Mouse (Mus musculus): ENCODE measurements around the gene Gba. TPM values are rescaled to one million over a fixed set of nuclear protein-coding genes. Genes with fewer than 3 reads are reported as not detected.

The Gba gene
- polyA plus RNA-seq, 1 experiment from 2014 or later, result 47.8 TPM

GRCm38 (mm10) chr3:89163643-89164245, 39.0 kb upstream of the Gba start:
- Histone ChIP-seq H3K27me3 (ENCODE audit: control insufficient read depth, insufficient read depth, low read length) (no peaks in the 10 kb centered on the region), H3K4me1 (ENCODE audit: control insufficient read depth, insufficient read depth, low read length) (peaks cover 17% of the 10 kb centered on the region), H3K9me3 (ENCODE audit: control insufficient read depth, low read length) (no peaks in the 10 kb centered on the region), H3K27ac (replicated peaks; ENCODE audit: low read depth, low read length) (peak overlapping the region; percentile 92; the same call in 1 of the 2 replicates), H3K36me3 (ENCODE audit: control insufficient read depth, insufficient read depth, low read length) (peaks cover 23% of the 10 kb centered on the region), H3K4me3 (replicated peaks; ENCODE audit: low read depth, low read length) (peak overlapping the region; percentile 82), H3K4me2 (ENCODE audit: low read length) (peak overlapping the region; percentile 82), H3K9ac (replicated peaks; ENCODE audit: low read length) (peak overlapping the region; percentile 92; the same call in 1 of the 2 replicates)
- ATAC-seq (ENCODE audit: low FRiP score, low TSS enrichment) (no peak), DNase-seq (no peak)
- 77% methylated on average over 5 of the region's 5 CpGs for WGBS

GRCm38 (mm10) chr3:89164506-89165267, 38.0 kb upstream of the Gba start, which contains the start of gene Clk2:
TSS of gene Clk2 (plus strand) at chr3:89164795.
- Histone ChIP-seq H3K4me2 (ENCODE audit: low read length) (peak within 1 kb of the TSS; percentile 82), H3K27ac (replicated peaks; ENCODE audit: low read depth, low read length) (peak within 1 kb of the TSS; percentile 92), H3K4me3 (replicated peaks; ENCODE audit: low read depth, low read length) (peak within 1 kb of the TSS; percentile 82), H3K9ac (replicated peaks; ENCODE audit: low read length) (peak within 1 kb of the TSS; percentile 92), H3K36me3 (ENCODE audit: control insufficient read depth, insufficient read depth, low read length) (peaks cover 33% of the 10 kb centered on the region), H3K9me3 (ENCODE audit: control insufficient read depth, low read length) (no peaks in the 10 kb centered on the region), H3K27me3 (ENCODE audit: control insufficient read depth, insufficient read depth, low read length) (no peaks in the 10 kb centered on the region), H3K4me1 (ENCODE audit: control insufficient read depth, insufficient read depth, low read length) (peaks cover 12% of the 10 kb centered on the region)
- under 1% methylated on average over 77 of the region's 79 CpGs for WGBS
- ATAC-seq (ENCODE audit: low FRiP score, low TSS enrichment) (peak; percentile 93), DNase-seq (peak; percentile 97)

GRCm38 (mm10) chr3:89165268-89165870, 37.4 kb upstream of the Gba start:
- DNase-seq (no peak), ATAC-seq (ENCODE audit: low FRiP score, low TSS enrichment) (no peak)
- WGBS, result 23% methylated on average over 12 of the region's 12 CpGs
- peak overlapping the region; percentile 92 for H3K27ac ChIP-seq (replicated peaks; ENCODE audit: low read depth, low read length)
- no peaks in the 10 kb centered on the region for H3K9me3 ChIP-seq (ENCODE audit: control insufficient read depth, low read length)
- H3K9ac ChIP-seq (replicated peaks; ENCODE audit: low read length), result peak overlapping the region; percentile 92
- peaks cover 40% of the 10 kb centered on the region for H3K36me3 ChIP-seq (ENCODE audit: control insufficient read depth, insufficient read depth, low read length)
- H3K27me3 ChIP-seq (ENCODE audit: control insufficient read depth, insufficient read depth, low read length), result no peaks in the 10 kb centered on the region
- H3K4me1 ChIP-seq (ENCODE audit: control insufficient read depth, insufficient read depth, low read length), result peaks cover 12% of the 10 kb centered on the region
- peak overlapping the region; percentile 82 for H3K4me3 ChIP-seq (replicated peaks; ENCODE audit: low read depth, low read length)
- peak overlapping the region; percentile 82 for H3K4me2 ChIP-seq (ENCODE audit: low read length)

- Histone ChIP-seq H3K4me1 (ENCODE audit: control insufficient read depth, insufficient read depth, low read length) (peaks cover 12% of the 10 kb centered on the region), H3K4me2 (ENCODE audit: low read length) (no peak overlapping the region), H3K4me3 (replicated peaks; ENCODE audit: low read depth, low read length) (no peak overlapping the region), H3K27me3 (ENCODE audit: control insufficient read depth, insufficient read depth, low read length) (no peaks in the 10 kb centered on the region), H3K9ac (replicated peaks; ENCODE audit: low read length) (no peak overlapping the region), H3K27ac (replicated peaks; ENCODE audit: low read depth, low read length) (no peak overlapping the region), H3K9me3 (ENCODE audit: control insufficient read depth, low read length) (no peaks in the 10 kb centered on the region), H3K36me3 (ENCODE audit: control insufficient read depth, insufficient read depth, low read length) (peaks cover 52% of the 10 kb centered on the region)
- WGBS, result 96% methylated on average over 19 of the region's 19 CpGs
- ATAC-seq (ENCODE audit: low FRiP score, low TSS enrichment) (no peak), DNase-seq (no peak)
Measured at GRCm38 (mm10) chr3:89166945-89167344, 35.8 kb upstream of the Gba start.

GRCm38 (mm10) chr3:89174844-89175243, 27.9 kb upstream of the Gba start:
- no peak overlapping the region for H3K9ac ChIP-seq (replicated peaks; ENCODE audit: low read length)
- H3K9me3 ChIP-seq (ENCODE audit: control insufficient read depth, low read length), result no peaks in the 10 kb centered on the region
- peaks cover 10% of the 10 kb centered on the region for H3K4me1 ChIP-seq (ENCODE audit: control insufficient read depth, insufficient read depth, low read length)
- ATAC-seq (ENCODE audit: low FRiP score, low TSS enrichment), result no peak
- no peak for DNase-seq
- no peak overlapping the region for H3K27ac ChIP-seq (replicated peaks; ENCODE audit: low read depth, low read length)
- peaks cover 75% of the 10 kb centered on the region for H3K36me3 ChIP-seq (ENCODE audit: control insufficient read depth, insufficient read depth, low read length)
- H3K4me3 ChIP-seq (replicated peaks; ENCODE audit: low read depth, low read length), result no peak overlapping the region
- WGBS, result 93% methylated on average over 11 of the region's 11 CpGs
- H3K27me3 ChIP-seq (ENCODE audit: control insufficient read depth, insufficient read depth, low read length), result no peaks in the 10 kb centered on the region
- H3K4me2 ChIP-seq (ENCODE audit: low read length), result no peak overlapping the region

- ATAC-seq (ENCODE audit: low FRiP score, low TSS enrichment) (no peak), DNase-seq (no peak)
- H3K27ac ChIP-seq (replicated peaks; ENCODE audit: low read depth, low read length), result no peak overlapping the region
- no peak overlapping the region for H3K4me2 ChIP-seq (ENCODE audit: low read length)
- H3K4me1 ChIP-seq (ENCODE audit: control insufficient read depth, insufficient read depth, low read length), result peaks cover 10% of the 10 kb centered on the region
- 95% methylated on average over 10 of the region's 10 CpGs for WGBS
- no peaks in the 10 kb centered on the region for H3K27me3 ChIP-seq (ENCODE audit: control insufficient read depth, insufficient read depth, low read length)
- no peak overlapping the region for H3K9ac ChIP-seq (replicated peaks; ENCODE audit: low read length)
- H3K4me3 ChIP-seq (replicated peaks; ENCODE audit: low read depth, low read length), result no peak overlapping the region
- peaks cover 75% of the 10 kb centered on the region for H3K36me3 ChIP-seq (ENCODE audit: control insufficient read depth, insufficient read depth, low read length)
- H3K9me3 ChIP-seq (ENCODE audit: control insufficient read depth, low read length), result no peaks in the 10 kb centered on the region
Measured at GRCm38 (mm10) chr3:89175544-89175943, 27.2 kb upstream of the Gba start.

GRCm38 (mm10) chr3:89176421-89176820, 26.3 kb upstream of the Gba start:
- Histone ChIP-seq H3K36me3 (ENCODE audit: control insufficient read depth, insufficient read depth, low read length) (peaks cover 77% of the 10 kb centered on the region), H3K27me3 (ENCODE audit: control insufficient read depth, insufficient read depth, low read length) (no peaks in the 10 kb centered on the region), H3K4me2 (ENCODE audit: low read length) (no peak overlapping the region), H3K9ac (replicated peaks; ENCODE audit: low read length) (no peak overlapping the region), H3K4me3 (replicated peaks; ENCODE audit: low read depth, low read length) (no peak overlapping the region), H3K9me3 (ENCODE audit: control insufficient read depth, low read length) (no peaks in the 10 kb centered on the region), H3K27ac (replicated peaks; ENCODE audit: low read depth, low read length) (no peak overlapping the region), H3K4me1 (ENCODE audit: control insufficient read depth, insufficient read depth, low read length) (peaks cover 10% of the 10 kb centered on the region)
- WGBS, result 86% methylated on average over 7 of the region's 7 CpGs
- DNase-seq (no peak), ATAC-seq (ENCODE audit: low FRiP score, low TSS enrichment) (no peak)

GRCm38 (mm10) chr3:89177242-89178106, 25.3 kb upstream of the Gba start, which contains the start of gene Scamp3:
TSS of gene Scamp3 (plus strand) at chr3:89177473.
- Histone ChIP-seq H3K36me3 (ENCODE audit: control insufficient read depth, insufficient read depth, low read length) (peaks cover 79% of the 10 kb centered on the region), H3K9ac (replicated peaks; ENCODE audit: low read length) (peak within 1 kb of the TSS; percentile 74), H3K4me1 (ENCODE audit: control insufficient read depth, insufficient read depth, low read length) (peaks cover 10% of the 10 kb centered on the region), H3K4me3 (replicated peaks; ENCODE audit: low read depth, low read length) (peak within 1 kb of the TSS; percentile 62), H3K4me2 (ENCODE audit: low read length) (peak within 1 kb of the TSS; percentile 96), H3K9me3 (ENCODE audit: control insufficient read depth, low read length) (no peaks in the 10 kb centered on the region), H3K27ac (replicated peaks; ENCODE audit: low read depth, low read length) (peak within 1 kb of the TSS; percentile 69), H3K27me3 (ENCODE audit: control insufficient read depth, insufficient read depth, low read length) (no peaks in the 10 kb centered on the region)
- peak; percentile 95 for ATAC-seq (ENCODE audit: low FRiP score, low TSS enrichment)
- WGBS, result under 1% methylated on average over 43 of the region's 43 CpGs
- DNase-seq, result peak; percentile 97

All from midbrain, embryonic 14.5 days (tissue).